Mouse (Mus musculus) forebrain, embryonic 15.5 days (tissue): ENCODE data around the gene Klhl8. TPM values are rescaled to one million over a fixed set of nuclear protein-coding genes. Genes with fewer than 3 reads are reported as not detected.
A peak's percentile ranks its signal among the peaks of the same experiment; 100 is the strongest.

Source experiments
- ATAC-seq: fragments of 200-750 bp; cut with Nextera tagmentation; replicated peaks from 2 replicates; pipeline ENCODE4 v1.8.0; 2017; ENCODE audit warnings: mild to moderate bottlenecking, moderate TSS enrichment, moderate library complexity
- H3K27ac ChIP-seq: fragments of 300-500 bp; sonication (generic); replicated peaks from 2 replicates; pipeline ENCODE4 v1.5.1; 2015; ENCODE audit warnings: mild to moderate bottlenecking, inconsistent platforms
- H3K27me3 ChIP-seq: fragments of 300-500 bp; sonication (generic); 2 replicates; pipeline ENCODE4 v1.6.1; 2015; ENCODE audit warnings: inconsistent platforms
- H3K36me3 ChIP-seq: fragments of 300-500 bp; sonication (generic); 2 replicates; pipeline ENCODE4 v1.6.1; 2015; ENCODE audit warnings: mild to moderate bottlenecking, inconsistent platforms
- H3K4me1 ChIP-seq: fragments of 300-500 bp; sonication (generic); 2 replicates; pipeline ENCODE4 v1.6.1; 2015; ENCODE audit warnings: inconsistent platforms
- H3K4me2 ChIP-seq: fragments of 300-500 bp; sonication (generic); replicated peaks from 2 replicates; pipeline ENCODE4 v1.6.1; 2015; ENCODE audit warnings: mild to moderate bottlenecking, inconsistent platforms
- H3K4me3 ChIP-seq: fragments of 300-500 bp; sonication (generic); 2 replicates; pipeline ENCODE4 v1.5.1; 2015; ENCODE audit warnings: mild to moderate bottlenecking, inconsistent platforms
- H3K9ac ChIP-seq: fragments of 300-500 bp; sonication (generic); replicated peaks from 2 replicates; pipeline ENCODE4 v1.6.1; 2015; ENCODE audit warnings: mild to moderate bottlenecking, inconsistent platforms
- H3K9me3 ChIP-seq: fragments of 300-500 bp; sonication (generic); 2 replicates; pipeline ENCODE4 v1.6.1; 2016; ENCODE audit warnings: inconsistent platforms
- WGBS: fragments of 180-500 bp; shearing (Covaris S2); methylation state at CpG from one replicate; pipeline ENCODE4 v1.1.7; 2015; ENCODE audit warnings: mixed read lengths; 5-methylcytosine and 5-hydroxymethylcytosine counted together
- polyA plus RNA-seq: library from polyadenylated mRNA; unstranded; fragments of >200 nt; fragmentation: Nextera tagmentation; extraction: Ambion mirVana; gene quantifications from 2 replicates; pipeline ENCODE4 v1.2.1, GENCODE M21; 2015

Klhl8 gene
- polyA plus RNA-seq, 1 experiment from 2014 or later, result 46.3 TPM

DNA sequence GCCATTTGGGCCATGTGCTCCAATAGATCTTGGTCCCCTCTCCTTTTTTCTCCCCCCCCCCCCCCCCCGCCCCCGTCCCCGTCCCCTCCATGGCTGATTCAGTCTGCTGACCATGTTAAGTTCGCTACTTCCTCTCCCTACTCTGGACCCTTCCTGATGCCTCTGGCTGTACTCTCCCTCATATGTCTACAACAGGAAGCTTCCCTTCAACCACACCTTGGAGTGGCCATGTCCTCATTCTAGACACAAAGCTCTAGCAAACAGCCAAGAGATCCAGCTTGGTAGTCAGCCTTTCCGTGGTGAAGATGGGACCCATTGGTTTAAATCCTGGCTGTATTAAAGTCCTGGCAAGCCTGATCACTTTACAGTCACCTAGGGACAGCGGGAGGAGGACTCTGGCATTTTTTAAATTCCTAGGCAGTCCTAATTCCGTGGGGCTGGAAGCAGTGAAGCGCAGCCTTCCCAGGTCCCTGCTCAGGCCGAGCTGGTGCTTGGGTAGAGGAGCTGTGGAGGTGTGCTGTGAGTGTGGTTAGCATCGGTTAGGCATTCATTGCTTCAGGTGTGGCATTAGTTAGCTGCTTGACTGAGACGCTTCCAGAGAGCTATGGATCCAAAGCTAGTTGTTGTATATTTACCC is 74.8 kb downstream of the Klhl8 start:
- 77% methylated on average over 10 of the region's 11 CpGs for WGBS
- Histone ChIP-seq H3K4me2 (no peak overlapping the region), H3K27ac (no peak overlapping the region), H3K36me3 (no peaks in the 10 kb centered on the region), H3K9ac (no peak overlapping the region), H3K4me3 (no peak overlapping the region), H3K9me3 (no peaks in the 10 kb centered on the region), H3K27me3 (no peaks in the 10 kb centered on the region), H3K4me1 (peaks cover 7% of the 10 kb centered on the region; the same call in 1 of the 2 replicates)
- ATAC-seq, result no peak

DNA sequence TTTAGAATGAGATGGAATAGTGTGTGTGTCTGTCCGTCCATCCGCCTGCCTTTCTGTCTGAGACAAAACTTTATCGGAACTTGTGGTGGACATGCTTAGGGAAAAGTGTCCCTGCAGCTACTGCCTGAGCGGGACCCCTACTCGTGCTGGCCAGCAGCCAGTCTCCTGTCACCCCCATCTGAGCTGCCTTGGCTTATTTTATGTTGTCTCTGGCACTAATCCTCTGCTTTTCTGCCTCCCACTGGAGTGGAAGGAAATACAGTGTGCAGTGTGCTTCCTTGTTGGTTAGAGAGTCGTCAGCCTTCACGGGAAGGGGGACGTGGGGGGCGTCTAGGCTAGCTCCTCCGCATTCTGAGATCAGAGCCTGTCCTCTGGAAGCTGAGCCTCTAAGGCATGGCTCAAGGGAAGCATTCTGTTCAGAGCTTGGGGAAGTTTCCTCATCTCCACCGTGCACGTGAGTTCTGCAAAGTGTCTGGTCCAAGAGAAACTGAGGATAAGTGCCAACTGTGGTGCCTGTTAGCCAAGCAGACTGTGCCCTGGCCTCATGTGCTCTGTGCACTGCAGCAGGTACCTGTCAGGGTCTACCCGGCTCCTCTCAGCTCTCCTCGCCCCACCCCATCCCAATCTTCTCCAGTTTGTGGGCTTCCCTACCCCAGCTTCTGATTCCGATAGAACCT is 75.5 kb downstream of the Klhl8 start:
- H3K9me3 ChIP-seq, result no peaks in the 10 kb centered on the region
- H3K27ac ChIP-seq, result 0 out of 2 replicates have a peak overlapping the region, but pooled peaks have one; percentile 25
- H3K4me2 ChIP-seq, result no peak overlapping the region
- no peak overlapping the region for H3K9ac ChIP-seq
- H3K4me1 ChIP-seq, result peaks cover 7% of the 10 kb centered on the region; the same call in 1 of the 2 replicates
- no peak overlapping the region for H3K4me3 ChIP-seq
- H3K27me3 ChIP-seq, result no peaks in the 10 kb centered on the region
- 61% methylated on average over 15 of the region's 15 CpGs for WGBS
- no peak for ATAC-seq
- no peaks in the 10 kb centered on the region for H3K36me3 ChIP-seq

DNA sequence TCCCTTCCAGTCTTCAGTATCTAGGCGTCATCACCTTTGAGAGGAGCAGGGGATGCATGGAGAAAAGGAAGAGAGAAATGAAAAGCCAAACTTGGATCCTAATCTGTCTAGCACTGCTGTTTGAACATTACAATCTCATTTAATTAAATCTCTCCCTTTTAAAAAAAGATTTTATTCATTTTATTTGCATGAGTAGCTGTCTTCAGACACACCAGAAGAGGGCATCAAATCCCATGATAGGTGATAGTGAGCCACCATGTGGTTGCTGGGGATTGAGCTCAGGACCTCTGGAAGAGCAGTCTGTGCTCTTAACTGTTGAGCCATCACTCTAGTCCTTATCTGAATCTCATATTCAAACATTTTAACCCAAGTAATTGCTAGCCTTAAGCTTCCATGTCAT is 80.2 kb downstream of the Klhl8 start:
- ATAC-seq, result no peak
- H3K27ac ChIP-seq, result no peak overlapping the region
- no peaks in the 10 kb centered on the region for H3K9me3 ChIP-seq
- H3K4me2 ChIP-seq, result no peak overlapping the region
- H3K27me3 ChIP-seq, result no peaks in the 10 kb centered on the region
- peaks cover 6% of the 10 kb centered on the region; the same call in 1 of the 2 replicates for H3K4me1 ChIP-seq
- H3K36me3 ChIP-seq, result no peaks in the 10 kb centered on the region
- 91% methylated on average over 1 of the region's 1 CpGs for WGBS
- H3K4me3 ChIP-seq, result no peak overlapping the region
- no peak overlapping the region for H3K9ac ChIP-seq

DNA sequence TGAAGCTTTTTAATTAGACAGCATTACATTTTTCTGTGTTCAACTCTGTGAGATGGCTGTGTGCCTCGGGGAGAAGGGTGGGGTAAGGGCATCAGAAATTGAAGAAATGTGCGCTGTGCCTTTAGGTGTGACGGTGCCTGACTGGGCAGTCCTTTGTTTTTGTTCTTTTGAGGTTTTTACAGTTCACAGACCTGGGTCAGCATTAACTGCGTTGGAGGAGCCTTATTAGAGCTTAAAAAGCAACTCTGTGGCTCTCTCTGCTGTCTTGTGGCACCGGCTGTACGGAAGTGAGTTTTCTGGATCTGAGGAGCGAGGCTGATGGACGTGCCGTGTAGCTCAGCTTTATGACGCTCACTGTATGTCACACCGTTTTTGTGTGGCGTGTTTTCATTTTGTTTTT is 81.9 kb downstream of the Klhl8 start:
- Histone ChIP-seq H3K27ac (no peak overlapping the region), H3K9me3 (no peaks in the 10 kb centered on the region), H3K4me1 (no peaks in the 10 kb centered on the region), H3K4me2 (no peak overlapping the region), H3K9ac (no peak overlapping the region), H3K27me3 (no peaks in the 10 kb centered on the region), H3K36me3 (no peaks in the 10 kb centered on the region), H3K4me3 (no peak overlapping the region)
- ATAC-seq, result no peak
- WGBS, result 69% methylated on average over 12 of the region's 12 CpGs

DNA sequence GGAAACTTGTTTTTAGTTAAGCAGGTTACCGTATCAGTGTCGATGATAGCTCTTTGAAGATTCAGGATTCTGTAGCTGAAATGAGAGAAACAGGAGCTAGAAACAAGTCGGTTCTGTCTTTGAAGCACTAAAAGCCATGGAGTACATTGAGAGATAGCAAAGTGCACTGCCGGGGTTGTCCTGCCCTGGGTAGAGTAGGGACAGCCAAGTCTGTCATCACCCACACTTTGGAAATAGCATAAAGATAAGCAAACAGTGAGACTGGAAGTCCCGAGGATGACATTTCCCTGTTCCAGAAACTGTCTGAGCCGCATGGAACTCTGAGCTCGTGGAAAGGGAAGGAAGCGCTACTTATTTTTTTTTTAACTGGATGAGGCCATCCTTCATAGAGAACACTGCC is 82.3 kb downstream of the Klhl8 start:
- Histone ChIP-seq H3K4me2 (no peak overlapping the region), H3K4me1 (no peaks in the 10 kb centered on the region), H3K9me3 (no peaks in the 10 kb centered on the region), H3K27ac (no peak overlapping the region), H3K36me3 (no peaks in the 10 kb centered on the region), H3K4me3 (no peak overlapping the region), H3K27me3 (no peaks in the 10 kb centered on the region), H3K9ac (no peak overlapping the region)
- 85% methylated on average over 8 of the region's 8 CpGs for WGBS
- ATAC-seq, result no peak

DNA sequence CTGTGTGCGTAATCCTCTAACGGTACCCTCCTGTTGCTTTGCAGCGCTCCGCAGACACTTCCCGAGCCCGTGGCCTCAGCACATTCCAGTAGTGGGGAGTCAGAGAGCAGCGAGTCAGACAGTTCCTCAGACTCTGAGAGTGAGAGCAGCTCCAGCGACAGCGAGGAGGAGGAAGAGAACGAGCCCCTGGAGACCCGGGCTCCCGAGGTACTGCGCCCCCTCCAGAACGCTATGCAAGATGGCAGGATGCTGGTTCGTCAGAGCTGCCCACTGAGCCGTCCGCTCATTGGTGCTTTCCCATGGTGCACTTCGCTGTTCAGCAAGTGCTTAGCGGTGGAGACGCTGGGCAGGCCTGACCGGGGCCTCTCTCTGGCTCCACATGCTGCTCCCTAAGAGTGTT is 82.8 kb downstream of the Klhl8 start:
- no peak for ATAC-seq
- 87% methylated on average over 21 of the region's 21 CpGs for WGBS
- no peaks in the 10 kb centered on the region for H3K27me3 ChIP-seq
- no peaks in the 10 kb centered on the region for H3K36me3 ChIP-seq
- no peaks in the 10 kb centered on the region for H3K9me3 ChIP-seq
- no peaks in the 10 kb centered on the region for H3K4me1 ChIP-seq
- no peak overlapping the region for H3K4me3 ChIP-seq
- no peak overlapping the region for H3K27ac ChIP-seq
- no peak overlapping the region for H3K9ac ChIP-seq
- H3K4me2 ChIP-seq, result no peak overlapping the region

DNA sequence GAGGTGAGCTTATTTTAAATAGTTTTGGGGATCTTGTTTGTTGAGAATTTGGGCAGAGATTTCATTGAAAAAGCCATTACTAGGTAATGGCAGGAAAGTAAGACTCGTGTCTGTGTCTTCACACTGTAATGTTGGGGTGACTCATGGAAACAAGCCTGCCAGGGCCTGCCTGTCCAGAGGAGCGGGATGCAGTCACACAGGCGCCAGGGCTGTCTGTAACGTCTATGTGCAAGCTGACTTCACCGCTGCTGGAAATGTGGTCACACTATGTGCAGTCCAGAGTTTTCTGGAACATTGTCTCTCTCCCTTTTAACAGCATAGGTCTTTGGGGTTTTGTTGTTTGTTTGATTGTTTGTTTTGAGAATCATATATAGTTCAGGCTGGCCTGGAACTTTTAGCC is 88.1 kb downstream of the Klhl8 start:
- no peak overlapping the region for H3K4me2 ChIP-seq
- H3K4me3 ChIP-seq, result no peak overlapping the region
- H3K9ac ChIP-seq, result no peak overlapping the region
- no peaks in the 10 kb centered on the region for H3K4me1 ChIP-seq
- ATAC-seq, result no peak
- no peaks in the 10 kb centered on the region for H3K36me3 ChIP-seq
- WGBS, result 95% methylated on average over 5 of the region's 5 CpGs
- no peak overlapping the region for H3K27ac ChIP-seq
- no peaks in the 10 kb centered on the region for H3K9me3 ChIP-seq
- H3K27me3 ChIP-seq, result no peaks in the 10 kb centered on the region

DNA sequence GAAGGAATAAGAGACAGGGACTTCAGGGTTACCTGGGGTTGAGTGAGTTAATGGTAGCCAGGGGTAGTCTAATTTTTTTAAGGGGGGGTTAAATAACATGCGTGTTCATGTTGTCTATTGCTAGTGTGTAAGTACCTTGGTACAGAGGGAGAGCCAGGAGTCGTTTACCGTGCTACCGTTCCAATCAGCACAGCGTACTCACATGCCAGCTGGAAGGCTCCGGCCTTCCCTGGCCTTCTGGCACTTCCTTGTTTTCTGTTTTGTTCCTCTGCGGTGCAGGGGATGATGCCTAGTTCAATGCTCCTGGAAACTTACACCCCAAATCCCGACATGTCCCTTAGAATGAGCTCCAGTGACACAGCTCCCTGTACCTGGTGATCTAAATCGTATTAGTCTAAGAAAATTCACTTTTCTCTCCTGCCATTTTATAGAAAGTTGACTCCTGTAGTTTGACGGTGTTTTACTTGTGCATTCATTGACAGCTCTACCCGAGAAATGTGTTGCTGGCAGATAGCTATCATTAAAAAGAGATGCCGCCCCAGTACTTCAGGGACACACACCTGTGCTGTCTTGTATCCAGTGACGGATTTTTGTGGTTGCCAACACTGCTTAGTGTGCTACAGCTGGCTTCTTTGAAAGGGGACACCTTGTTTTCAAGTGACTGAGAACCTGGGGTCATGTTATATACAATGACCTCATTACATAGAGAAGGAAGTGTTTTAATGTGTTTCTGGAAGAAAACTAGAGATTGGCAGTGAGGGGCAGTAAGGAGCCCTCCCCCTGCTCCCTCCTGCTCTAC is 89.4 kb downstream of the Klhl8 start:
- Histone ChIP-seq H3K4me1 (no peaks in the 10 kb centered on the region), H3K9me3 (no peaks in the 10 kb centered on the region), H3K4me2 (no peak overlapping the region), H3K36me3 (no peaks in the 10 kb centered on the region), H3K9ac (no peak overlapping the region), H3K27ac (no peak overlapping the region), H3K4me3 (no peak overlapping the region), H3K27me3 (no peaks in the 10 kb centered on the region)
- 72% methylated on average over 13 of the region's 13 CpGs for WGBS
- no peak for ATAC-seq

DNA sequence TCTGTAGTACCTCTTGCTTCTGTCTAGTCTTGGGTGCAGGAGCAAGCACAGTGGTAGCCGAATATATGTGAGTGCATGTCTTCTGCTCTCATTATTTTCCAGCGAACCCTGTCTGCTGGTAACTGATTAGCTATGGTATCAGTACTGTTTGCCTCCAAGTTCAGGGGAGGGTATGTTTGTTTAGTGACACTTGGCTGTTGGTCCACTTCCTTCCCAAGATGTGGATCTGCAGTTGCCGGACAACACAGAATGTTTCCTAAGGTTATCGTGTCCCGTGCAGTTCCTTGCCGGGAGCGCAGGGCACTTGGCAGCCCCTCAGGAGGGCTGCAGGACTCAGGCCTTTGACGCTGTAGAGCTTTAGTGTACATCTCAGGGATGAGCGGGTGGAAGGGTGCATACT is 90.0 kb downstream of the Klhl8 start:
- ATAC-seq, result no peak
- H3K27ac ChIP-seq, result no peak overlapping the region
- 88% methylated on average over 9 of the region's 9 CpGs for WGBS
- H3K36me3 ChIP-seq, result no peaks in the 10 kb centered on the region
- H3K27me3 ChIP-seq, result no peaks in the 10 kb centered on the region
- H3K4me2 ChIP-seq, result no peak overlapping the region
- H3K4me3 ChIP-seq, result no peak overlapping the region
- H3K9me3 ChIP-seq, result no peaks in the 10 kb centered on the region
- H3K4me1 ChIP-seq, result no peaks in the 10 kb centered on the region
- H3K9ac ChIP-seq, result no peak overlapping the region

DNA sequence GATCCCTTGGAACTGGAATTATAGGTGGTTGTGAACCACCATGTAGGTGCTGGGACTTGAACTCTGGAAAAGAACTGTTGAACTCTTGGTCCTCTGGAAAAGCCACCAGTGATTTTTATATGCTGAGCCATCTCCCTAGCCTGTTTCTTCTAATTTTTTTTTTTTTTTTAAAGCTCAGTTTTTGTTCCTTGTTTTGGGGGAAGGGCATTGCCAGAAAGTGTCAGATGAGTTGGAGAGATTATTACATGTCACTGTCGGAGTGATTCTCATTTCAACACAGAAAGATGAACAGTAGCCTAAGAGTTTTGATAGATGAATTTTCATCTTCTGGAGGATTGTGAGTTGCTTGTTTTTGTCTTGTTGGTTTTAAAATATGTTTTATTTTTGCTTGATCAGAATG is 91.4 kb downstream of the Klhl8 start:
- 95% methylated on average over 1 of the region's 1 CpGs for WGBS
- H3K9me3 ChIP-seq, result no peaks in the 10 kb centered on the region
- H3K27ac ChIP-seq, result no peak overlapping the region
- no peaks in the 10 kb centered on the region for H3K36me3 ChIP-seq
- no peak for ATAC-seq
- H3K9ac ChIP-seq, result no peak overlapping the region
- no peaks in the 10 kb centered on the region for H3K4me1 ChIP-seq
- H3K27me3 ChIP-seq, result no peaks in the 10 kb centered on the region
- no peak overlapping the region for H3K4me2 ChIP-seq
- no peak overlapping the region for H3K4me3 ChIP-seq

DNA sequence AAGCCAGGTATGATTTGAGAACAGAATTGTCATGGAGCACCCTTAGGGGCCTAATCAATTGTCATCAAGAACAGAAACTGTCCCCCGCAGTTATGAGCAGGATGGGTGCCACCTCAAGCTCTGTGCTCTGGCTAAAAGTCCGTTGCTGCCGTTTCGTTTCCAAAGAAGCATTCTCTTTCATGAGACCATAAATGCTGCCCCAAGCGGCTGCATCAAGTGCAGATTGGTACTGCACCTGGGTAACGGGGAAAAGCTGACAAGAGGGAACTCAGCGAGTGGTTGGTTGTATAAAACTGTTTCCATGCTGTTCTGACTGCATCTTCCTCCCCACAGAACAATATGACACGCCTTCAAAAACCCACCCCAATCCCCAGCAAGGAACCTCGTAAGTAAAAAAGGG is 92.5 kb downstream of the Klhl8 start:
- H3K27me3 ChIP-seq, result no peaks in the 10 kb centered on the region
- 83% methylated on average over 9 of the region's 9 CpGs for WGBS
- no peak overlapping the region for H3K4me2 ChIP-seq
- ATAC-seq, result no peak
- H3K36me3 ChIP-seq, result no peaks in the 10 kb centered on the region
- H3K4me1 ChIP-seq, result no peaks in the 10 kb centered on the region
- H3K4me3 ChIP-seq, result no peak overlapping the region
- H3K9ac ChIP-seq, result no peak overlapping the region
- H3K27ac ChIP-seq, result no peak overlapping the region
- H3K9me3 ChIP-seq, result no peaks in the 10 kb centered on the region

DNA sequence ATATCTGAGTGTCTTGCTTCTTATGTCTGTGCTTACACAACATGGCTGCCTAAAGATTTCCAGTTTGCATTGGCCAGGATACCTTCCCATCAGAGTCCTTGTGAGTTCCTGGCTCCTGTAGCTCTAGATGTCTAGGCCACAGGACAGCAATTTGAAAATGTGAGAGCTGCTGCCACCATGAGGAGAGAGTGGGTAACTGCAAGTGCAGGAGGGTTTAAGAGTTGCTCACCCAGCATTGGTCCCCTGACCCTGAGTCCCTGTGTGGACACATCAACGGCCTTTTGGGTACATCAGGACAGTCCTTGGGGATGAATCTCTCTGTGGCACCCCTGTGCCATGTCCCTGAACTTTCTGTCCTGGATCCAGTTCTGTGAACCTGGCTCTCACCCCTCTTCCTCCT is 93.3 kb downstream of the Klhl8 start:
- ATAC-seq, result peak; percentile 67
- WGBS, result 11% methylated on average over 1 of the region's 1 CpGs
- no peaks in the 10 kb centered on the region for H3K27me3 ChIP-seq
- no peak overlapping the region for H3K9ac ChIP-seq
- H3K9me3 ChIP-seq, result no peaks in the 10 kb centered on the region
- H3K4me2 ChIP-seq, result no peak overlapping the region
- H3K4me3 ChIP-seq, result no peak overlapping the region
- no peaks in the 10 kb centered on the region for H3K4me1 ChIP-seq
- H3K36me3 ChIP-seq, result no peaks in the 10 kb centered on the region
- no peak overlapping the region for H3K27ac ChIP-seq
